Comparison of ENCODE assay signal across 24 mouse cellular contexts in the genomic region with DNA sequence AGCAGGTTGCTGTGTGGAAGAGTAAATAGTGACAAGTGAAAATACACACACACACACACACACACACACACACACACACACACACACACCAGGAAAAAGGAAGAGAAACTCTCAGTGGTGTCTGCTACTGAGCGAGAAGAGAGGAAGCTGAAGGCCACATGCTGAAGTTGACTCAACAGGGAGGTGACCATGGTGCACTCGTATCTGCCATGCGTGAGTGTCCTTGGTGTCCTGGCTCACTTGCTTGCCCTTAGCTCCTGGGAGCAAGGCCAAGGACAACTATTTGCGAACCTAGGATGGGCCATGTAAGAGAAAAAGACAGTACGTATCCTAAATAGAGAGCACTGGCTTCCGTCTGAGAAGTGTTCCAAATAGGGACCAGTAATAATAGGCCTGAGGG. TPM values are rescaled to one million over a fixed set of nuclear protein-coding genes. Genes with fewer than 3 reads are reported as not detected.
A peak's percentile ranks its signal among the peaks of the same experiment; 100 is the strongest.
DNase-seq lines count a peak whose midpoint lies in the region.
"Had no signal": no experiment of that assay in that cellular context is flagged by ENCODE, and none has a peak within 500 bp of the region (broad histone marks: within the 10 kb centered on the region; RNA-seq: fewer than 3 reads in every experiment).

No protein-coding gene starts in this region.

- DNase-seq in adrenal gland, adult 2 months, result peak; percentile 68
- DNase-seq in adrenal gland, postnatal 25 days, result no peak
- peak; percentile 30 for DNase-seq in lung, postnatal 36 days
- DNase-seq in lung, postnatal 25 days (ENCODE audit: low spot score), result no peak
- no peak for DNase-seq in kidney, postnatal 14 days
- DNase-seq in frontal cortex, postnatal 36 days (ENCODE audit: low spot score in 2 of 2), result no peak
- DNase-seq in urinary bladder, postnatal 25 days (ENCODE audit: low spot score), result no peak
- DNase-seq: cerebellum, adult 2 months; gastrocnemius, postnatal 10 days; heart, postnatal 14 days had no signal

- no peaks in the 10 kb centered on the region for H3K36me3 ChIP-seq in macrophage (ENCODE audit: inconsistent target)
- H3K36me3 ChIP-seq: embryonic facial prominence, embryonic 15.5 days; forebrain, embryonic 10.5 days; heart, embryonic 10.5 days; hindbrain, embryonic 15.5 days; limb, embryonic 12.5 days; liver, embryonic 15.5 days; neural tube, embryonic 12.5 days had no signal

- 0 out of 2 replicates have a peak overlapping the region, but pooled peaks have one; percentile 24 for H3K27ac ChIP-seq in macrophage
- H3K27ac ChIP-seq: embryonic facial prominence, embryonic 15.5 days; forebrain, embryonic 10.5 days; heart, embryonic 10.5 days; hindbrain, embryonic 15.5 days; kidney, postnatal 0 days; layer of hippocampus, adult 2 months; limb, embryonic 12.5 days; liver, embryonic 15.5 days; neural tube, embryonic 12.5 days had no signal

- H3K4me3 ChIP-seq in macrophage (ENCODE audit: inconsistent target), result no peak overlapping the region
- H3K4me3 ChIP-seq: embryonic facial prominence, embryonic 15.5 days; forebrain, embryonic 10.5 days; heart, embryonic 10.5 days; hindbrain, embryonic 15.5 days; layer of hippocampus, adult 2 months; limb, embryonic 12.5 days; liver, embryonic 15.5 days; neural tube, embryonic 12.5 days had no signal

- 44% methylated on average over 6 of the region's 6 CpGs for WGBS in macrophage (ENCODE audit: missing documents)

- no peaks in the 10 kb centered on the region for H3K79me2 ChIP-seq in macrophage (ENCODE audit: inconsistent target)

RNA-seq across cellular contexts. Expression of a gene that starts 8.4 kb away (rescaled TPM):
- total RNA-seq in adrenal gland, adult 2 months (2021), result not detected
- 0.20 and 1.2 TPM in 2 replicates for polyA plus RNA-seq in adrenal gland, adult 2 months (2012; rRNA removed)
- not detected in 2 replicates for total RNA-seq in adrenal gland, postnatal 25 days (2021)
- not detected for total RNA-seq in macrophage (2018; cell fraction: chromatin; rRNA removed)
- total RNA-seq in macrophage (2018; cell fraction: cytosol; rRNA removed), result not detected
- not detected for total RNA-seq in macrophage (2018; cell fraction: nucleus; rRNA removed)
- polyA plus RNA-seq in macrophage (2018), result not detected in 3 replicates
- total RNA-seq: gastrocnemius, postnatal 10 days; heart, postnatal 14 days; layer of hippocampus, adult 2 months had no signal
- polyA plus RNA-seq: cerebellum, adult 2 months; embryonic facial prominence, embryonic 15.5 days; heart, embryonic 10.5 days; hindbrain, embryonic 15.5 days; intestine, embryonic 16.5 days; kidney, postnatal 0 days; limb, embryonic 12.5 days; liver, embryonic 15.5 days; midbrain, embryonic 16.5 days; neural tube, embryonic 12.5 days; spleen, adult 2 months; stomach, embryonic 16.5 days had no signal

RNA-seq across cellular contexts. Expression of a gene that starts 25.5 kb away (rescaled TPM):
- total RNA-seq in adrenal gland, adult 2 months (2021), result 1 to 10 TPM; 1.2 to 2.8 TPM
- polyA plus RNA-seq in adrenal gland, adult 2 months (2012; rRNA removed), result 5.7 and 6.3 TPM in 2 replicates
- total RNA-seq in adrenal gland, postnatal 25 days (2021), result 1.1 and 1.6 TPM in 2 replicates
- under 1 TPM in 5 of 26 experiments, not detected in 21; 0.25 to 0.58 (median 0.33) TPM for total RNA-seq in macrophage (2018; cell fraction: chromatin; rRNA removed)
- total RNA-seq in macrophage (2018; cell fraction: cytosol; rRNA removed), result under 1 TPM; 0.10 to 0.97 (median 0.29) TPM
- total RNA-seq in macrophage (2018; cell fraction: nucleus; rRNA removed), result under 1 TPM in 13 of 26 experiments, not detected in 13; 0.17 to 0.92 (median 0.31) TPM
- 0.37 to 0.45 TPM (median 0.38 TPM) in 3 replicates for polyA plus RNA-seq in macrophage (2018)
- polyA plus RNA-seq: liver, embryonic 15.5 days; stomach, embryonic 16.5 days had no signal

RNA-seq across cellular contexts. Expression of a gene that starts 52.9 kb away (rescaled TPM):
- 100 to 1,000 TPM; 106 to 118 TPM for total RNA-seq in adrenal gland, adult 2 months (2021)
- 30.9 and 37.6 TPM in 2 replicates for polyA plus RNA-seq in adrenal gland, adult 2 months (2012; rRNA removed)
- total RNA-seq in adrenal gland, postnatal 25 days (2021), result 102 and 104 TPM in 2 replicates
- 10 to 100 TPM; 13.9 to 48.3 (median 30.3) TPM for total RNA-seq in macrophage (2018; cell fraction: chromatin; rRNA removed)
- 100 to 1,000 TPM in 3 of 26 experiments, 10 to 100 TPM in 23; 59.5 to 123 (median 82.4) TPM for total RNA-seq in macrophage (2018; cell fraction: cytosol; rRNA removed)
- total RNA-seq in macrophage (2018; cell fraction: nucleus; rRNA removed), result 10 to 100 TPM; 27.0 to 68.3 (median 39.7) TPM
- polyA plus RNA-seq in macrophage (2018), result 89.7 to 330 TPM (median 144 TPM) in 3 replicates

Comparison
In these comparisons a context has a peak if more than half of its experiments do, and no peak if none do; other contexts are left out.
1. DNase-seq: peak in adrenal gland, adult 2 months (single experiment) and lung, postnatal 36 days (single experiment); none in adrenal gland, postnatal 25 days (single experiment), lung, postnatal 25 days (single experiment), kidney, postnatal 14 days (single experiment), frontal cortex, postnatal 36 days (0 of 2) and urinary bladder, postnatal 25 days (single experiment).